In the genomic region with DNA sequence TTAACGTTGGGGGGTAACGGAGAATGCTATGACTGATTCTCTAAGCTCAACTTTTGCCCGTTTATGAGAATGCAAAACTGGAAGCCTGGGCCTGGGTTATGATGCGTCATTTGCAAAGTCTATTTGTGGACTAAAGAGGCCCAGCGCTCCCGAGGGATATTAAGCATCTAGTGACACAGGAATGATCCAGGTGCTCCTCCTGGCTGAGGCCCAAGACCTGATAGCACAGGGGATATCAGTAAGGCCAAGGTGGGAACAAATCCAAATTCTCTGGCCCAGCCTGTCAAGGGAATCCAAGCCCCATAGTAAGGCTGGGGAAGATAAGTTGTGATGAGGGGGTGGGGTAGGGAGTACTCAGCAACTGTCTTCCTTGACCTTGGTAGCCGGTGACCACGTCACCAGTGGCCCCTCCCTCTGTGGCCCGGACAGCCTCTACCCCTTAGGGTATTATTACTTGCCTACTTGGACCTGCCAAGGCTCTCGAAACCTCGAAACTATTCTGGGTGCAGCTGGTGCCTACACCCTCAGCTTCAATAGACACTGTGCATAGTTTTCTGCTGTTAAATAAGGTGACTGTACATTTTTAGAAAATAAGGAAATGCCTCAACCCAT, we compare ENCODE assay signal across 18 mouse cellular contexts. TPM values are rescaled to one million over a fixed set of nuclear protein-coding genes. Genes with fewer than 3 reads are reported as not detected.
A peak's percentile ranks its signal among the peaks of the same experiment; 100 is the strongest.
DNase-seq lines count a peak whose midpoint lies in the region; ATAC-seq and TF ChIP-seq lines count a peak whose summit lies in the region.
"Had no signal": no experiment of that assay in that cellular context is flagged by ENCODE, and none has a peak within 500 bp of the region (broad histone marks: within the 10 kb centered on the region; RNA-seq: fewer than 3 reads in every experiment).

No protein-coding gene starts in this region.

- ATAC-seq in lung, embryonic 14.5 days (ENCODE audit: insufficient read depth): no peak
- ATAC-seq in limb, embryonic 15.5 days (ENCODE audit: insufficient number of reproducible peaks, low FRiP score, low TSS enrichment, low read depth): no peak
- no peak for ATAC-seq in CD4-positive, CD25-positive, alpha-beta regulatory T cell, adult 4 months

- no peaks in the 10 kb centered on the region for H3K9me3 ChIP-seq in heart, embryonic 10.5 days
- H3K9me3 ChIP-seq in lung, embryonic 14.5 days (ENCODE audit: low read depth, low read length): no peaks in the 10 kb centered on the region
- H3K9me3 ChIP-seq in limb, embryonic 15.5 days: no peaks in the 10 kb centered on the region
- H3K9me3 ChIP-seq: hindbrain, embryonic 13.5 days had no signal

- H3K4me3 ChIP-seq in heart, embryonic 10.5 days: no peak overlapping the region
- no peak overlapping the region for H3K4me3 ChIP-seq in lung, embryonic 14.5 days (ENCODE audit: low read depth, low read length)
- no peak overlapping the region for H3K4me3 ChIP-seq in embryonic fibroblast, embryonic 13.5 days (ENCODE audit: insufficient read depth, low read length)
- H3K4me3 ChIP-seq in limb, embryonic 15.5 days: no peak overlapping the region
- H3K4me3 ChIP-seq: forebrain, embryonic 10.5 days; hindbrain, embryonic 13.5 days had no signal

- no peaks in the 10 kb centered on the region for H3K27me3 ChIP-seq in heart, embryonic 10.5 days (ENCODE audit: insufficient read depth, poor library complexity, severe bottlenecking)
- no peaks in the 10 kb centered on the region for H3K27me3 ChIP-seq in lung, embryonic 14.5 days (ENCODE audit: insufficient read depth, low read length)
- no peaks in the 10 kb centered on the region for H3K27me3 ChIP-seq in limb, embryonic 15.5 days
- H3K27me3 ChIP-seq: hindbrain, embryonic 13.5 days had no signal

- H3K27ac ChIP-seq in heart, embryonic 10.5 days: peak overlapping the region; percentile 19; the same call in 1 of the 2 replicates
- H3K27ac ChIP-seq in lung, embryonic 14.5 days (ENCODE audit: low read depth): peak overlapping the region; percentile 19; the same call in 1 of the 2 replicates
- peak overlapping the region; percentile 60 for H3K27ac ChIP-seq in embryonic fibroblast, embryonic 13.5 days (ENCODE audit: insufficient read depth, low read length)
- H3K27ac ChIP-seq in limb, embryonic 15.5 days: peak overlapping the region; percentile 38
- H3K27ac ChIP-seq: forebrain, embryonic 10.5 days; hindbrain, embryonic 13.5 days; kidney, postnatal 0 days had no signal

- H3K36me3 ChIP-seq in heart, embryonic 10.5 days: no peaks in the 10 kb centered on the region
- no peaks in the 10 kb centered on the region for H3K36me3 ChIP-seq in lung, embryonic 14.5 days (ENCODE audit: insufficient read depth)
- no peaks in the 10 kb centered on the region for H3K36me3 ChIP-seq in limb, embryonic 15.5 days
- H3K36me3 ChIP-seq: forebrain, embryonic 10.5 days; hindbrain, embryonic 13.5 days had no signal

- H3K4me1 ChIP-seq in heart, embryonic 10.5 days: peaks cover 5% of the 10 kb centered on the region
- peaks cover 7% of the 10 kb centered on the region; the same call in 1 of the 2 replicates for H3K4me1 ChIP-seq in lung, embryonic 14.5 days (ENCODE audit: insufficient read depth)
- H3K4me1 ChIP-seq in embryonic fibroblast, embryonic 13.5 days (ENCODE audit: control insufficient read depth, insufficient read depth, low read length): peaks cover 6% of the 10 kb centered on the region; the same call in 1 of the 2 replicates
- peaks cover 12% of the 10 kb centered on the region for H3K4me1 ChIP-seq in limb, embryonic 15.5 days
- H3K4me1 ChIP-seq: hindbrain, embryonic 13.5 days had no signal

- no peak for TF ChIP-seq CTCF in lung, embryonic 14.5 days (IDR thresholded peaks at IDR 0.05; ENCODE audit: low read depth)
- no peak for TF ChIP-seq CTCF in embryonic fibroblast, embryonic 13.5 days (IDR thresholded peaks at IDR 0.05; ENCODE audit: borderline replicate concordance, insufficient read depth, low read length)

- H3K9ac ChIP-seq in lung, embryonic 14.5 days: no peak overlapping the region
- no peak overlapping the region for H3K9ac ChIP-seq in limb, embryonic 15.5 days
- H3K9ac ChIP-seq: hindbrain, embryonic 13.5 days had no signal

- H3K4me2 ChIP-seq in lung, embryonic 14.5 days: no peak overlapping the region
- H3K4me2 ChIP-seq in limb, embryonic 15.5 days: no peak overlapping the region
- H3K4me2 ChIP-seq: hindbrain, embryonic 13.5 days; liver, embryonic 11.5 days; midbrain, embryonic 11.5 days had no signal

- no peak for TF ChIP-seq POLR2A in embryonic fibroblast, embryonic 13.5 days (IDR thresholded peaks at IDR 0.05; ENCODE audit: low read depth, low read length)

- WGBS in heart, embryonic 10.5 days: 67% methylated on average over 11 of the region's 11 CpGs
- 57% methylated on average over 11 of the region's 11 CpGs for WGBS in lung, embryonic 14.5 days
- 48% methylated on average over 11 of the region's 11 CpGs for WGBS in limb, embryonic 15.5 days

- DNase-seq in heart, embryonic 10.5 days (ENCODE audit: low spot score): no peak
- DNase-seq in heart, adult 8-10 months (ENCODE audit: low spot score): no peak
- peak; percentile 14 for DNase-seq in lung, embryonic 14.5 days
- DNase-seq in lung, adult 18-20 months: no peak
- DNase-seq in frontal cortex, postnatal 10 days (ENCODE audit: low spot score in 2 of 2): no peak
- DNase-seq: cerebellum, adult 11 months; embryo, embryonic 11 days; layer of hippocampus, adult 9-11 months had no signal

RNA-seq across cellular contexts. Expression of a gene that starts 33.5 kb away (rescaled TPM):
- not detected in 2 replicates for polyA plus RNA-seq in heart, embryonic 10.5 days (2016; fragmentation: Nextera tagmentation; extraction: Ambion mirVana)
- not detected for total RNA-seq in heart, adult 8-10 months (2022)
- polyA plus RNA-seq in lung, embryonic 14.5 days (2014; fragmentation: Nextera tagmentation; extraction: Ambion mirVana): not detected in 2 replicates
- not detected in 2 replicates for polyA plus RNA-seq in embryonic fibroblast, embryonic 13.5 days (2011; ENCODE audit: insufficient read length, low read depth, missing spikeins)
- polyA plus RNA-seq in limb, embryonic 15.5 days (2015; fragmentation: Nextera tagmentation; extraction: Ambion mirVana): not detected in 2 replicates
- polyA plus RNA-seq in CD4-positive, CD25-positive, alpha-beta regulatory T cell, adult 4 months (2017; shearing (Covaris generic)): not detected
- total RNA-seq: adrenal gland, postnatal 36 days had no signal
- polyA plus RNA-seq: forebrain, embryonic 10.5 days; hindbrain, embryonic 13.5 days; kidney, postnatal 0 days; liver, embryonic 11.5 days; midbrain, embryonic 11.5 days; testis, adult 2 months had no signal

RNA-seq across cellular contexts. Expression of a gene that starts 39.8 kb away (rescaled TPM):
- polyA plus RNA-seq in heart, embryonic 10.5 days (2016; fragmentation: Nextera tagmentation; extraction: Ambion mirVana): 0.34 and 0.60 TPM in 2 replicates
- 1 to 10 TPM in 1 of 4 experiments, under 1 TPM in 3; 0.68 to 1.1 (median 0.84) TPM for total RNA-seq in heart, adult 8-10 months (2022)
- polyA plus RNA-seq in lung, embryonic 14.5 days (2014; fragmentation: Nextera tagmentation; extraction: Ambion mirVana): 5.9 and 6.7 TPM in 2 replicates
- 0.95 and 5.6 TPM in 2 replicates for polyA plus RNA-seq in embryonic fibroblast, embryonic 13.5 days (2011; ENCODE audit: insufficient read length, low read depth, missing spikeins)
- polyA plus RNA-seq in limb, embryonic 15.5 days (2015; fragmentation: Nextera tagmentation; extraction: Ambion mirVana): 1.4 and 1.9 TPM in 2 replicates
- polyA plus RNA-seq in CD4-positive, CD25-positive, alpha-beta regulatory T cell, adult 4 months (2017; shearing (Covaris generic)): not detected
